Mouse (Mus musculus) right cerebral cortex, adult 2 months (tissue): ENCODE measurements at regions not wholly inside any gene's neighbourhood (a gene's known extent, or its start where the extent isn't known, plus 50 kb on each side); places are given as distances from the start of the nearest gene placed in this dataset.

Experiments used
- DNase-seq, 2 experiments: peaks; one replicate each; pipeline ENCODE4 v3.0.0; 2021 to 2022; ENCODE audit warnings: low spot score in 2 of 2

GRCm38 (mm10) chr8:107717856-107718255 lies 129.6 kb upstream of the Psmd7 start:
- DNase-seq = no peak

- no peak for DNase-seq
These were observed 131.4 kb upstream of the Psmd7 start for GRCm38 (mm10) chr8:107719656-107720055.

GRCm38 (mm10) chr8:107726716-107727115 lies 138.5 kb upstream of the Psmd7 start:
- DNase-seq = no peak

- no peak for DNase-seq
These were observed 139.0 kb upstream of the Psmd7 start for GRCm38 (mm10) chr8:107727276-107727675.

GRCm38 (mm10) chr8:107739091-107739490 lies 150.8 kb upstream of the Psmd7 start:
- no peak for DNase-seq

- no peak for DNase-seq
These were observed 168.8 kb upstream of the Psmd7 start for GRCm38 (mm10) chr8:107757083-107757482.

- DNase-seq = no peak
These were observed 170.4 kb upstream of the Psmd7 start for GRCm38 (mm10) chr8:107758637-107759036.

- DNase-seq = no peak
These were observed 165.5 kb upstream of the Zfhx3 start for GRCm38 (mm10) chr8:107776906-107777305.

GRCm38 (mm10) chr8:107785771-107786170 lies 156.7 kb upstream of the Zfhx3 start:
- no peak for DNase-seq

GRCm38 (mm10) chr8:107792286-107792685 lies 150.2 kb upstream of the Zfhx3 start:
- no peak for DNase-seq

- no peak for DNase-seq
These were observed 127.5 kb upstream of the Zfhx3 start for GRCm38 (mm10) chr8:107814931-107815330.

GRCm38 (mm10) chr8:107815775-107816174 lies 126.7 kb upstream of the Zfhx3 start:
- DNase-seq = peak in 1 of 2 experiments; percentile 9

- no peak for DNase-seq
These were observed 124.6 kb upstream of the Zfhx3 start for GRCm38 (mm10) chr8:107817796-107818195.

- no peak for DNase-seq
These were observed 122.2 kb upstream of the Zfhx3 start for GRCm38 (mm10) chr8:107820174-107820760.

GRCm38 (mm10) chr8:107821522-107821921 lies 120.9 kb upstream of the Zfhx3 start:
- DNase-seq = no peak

- no peak for DNase-seq
These were observed 118.3 kb upstream of the Zfhx3 start for GRCm38 (mm10) chr8:107824096-107824495.

- peak; percentile 12 to 26 for DNase-seq
These were observed 117.8 kb upstream of the Zfhx3 start for GRCm38 (mm10) chr8:107824640-107825039.

GRCm38 (mm10) chr8:107827500-107828125 lies 114.8 kb upstream of the Zfhx3 start:
- no peak for DNase-seq

GRCm38 (mm10) chr8:107828541-107828940 lies 113.9 kb upstream of the Zfhx3 start:
- DNase-seq = no peak

- DNase-seq = no peak
These were observed 109.0 kb upstream of the Zfhx3 start for GRCm38 (mm10) chr8:107833481-107833880.

- no peak for DNase-seq
These were observed 96.3 kb upstream of the Zfhx3 start for GRCm38 (mm10) chr8:107846141-107846540.

GRCm38 (mm10) chr8:107851236-107852043 lies 91.0 kb upstream of the Zfhx3 start:
- no peak for DNase-seq

GRCm38 (mm10) chr8:107859770-107860169 lies 82.7 kb upstream of the Zfhx3 start:
- no peak for DNase-seq
